Mouse (Mus musculus) heart, embryonic 10.5 days (tissue): ENCODE measurements at regions not wholly inside any gene's neighbourhood (a gene's known extent, or its start where the extent isn't known, plus 50 kb on each side); places are given as distances from the start of the nearest gene placed in this dataset.

Experiments used
- DNase-seq: peaks from one replicate; pipeline ENCODE4 v3.0.0-alpha.2; 2017; ENCODE audit warnings: low spot score
- H3K27ac ChIP-seq: fragments of 300-500 bp; sonication (generic); 2 replicates; pipeline ENCODE4 v1.5.1; 2016; ENCODE audit warnings: mild to moderate bottlenecking
- H3K27me3 ChIP-seq: fragments of 300-500 bp; sonication (generic); 2 replicates; pipeline ENCODE4 v1.6.1; 2016; ENCODE audit warnings: mild to moderate bottlenecking; ENCODE audit not compliant: poor library complexity, insufficient read depth, severe bottlenecking
- H3K36me3 ChIP-seq: fragments of 300-500 bp; sonication (generic); 2 replicates; pipeline ENCODE4 v1.6.1; 2016; ENCODE audit warnings: mild to moderate bottlenecking, moderate library complexity
- H3K4me1 ChIP-seq: fragments of 300-500 bp; sonication (generic); 2 replicates; pipeline ENCODE4 v1.6.1; 2016; ENCODE audit warnings: mild to moderate bottlenecking
- H3K4me3 ChIP-seq: fragments of 300-500 bp; sonication (generic); 2 replicates; pipeline ENCODE4 v1.5.1; 2016; ENCODE audit warnings: mild to moderate bottlenecking, moderate library complexity
- H3K9me3 ChIP-seq: fragments of 300-500 bp; sonication (generic); 2 replicates; pipeline ENCODE4 v1.6.1; 2016; ENCODE audit warnings: mild to moderate bottlenecking, moderate library complexity
- WGBS: fragments of 180-500 bp; shearing (Covaris S2); methylation state at CpG from one replicate; pipeline ENCODE4 v1.1.7; 2016; 5-methylcytosine and 5-hydroxymethylcytosine counted together

DNA sequence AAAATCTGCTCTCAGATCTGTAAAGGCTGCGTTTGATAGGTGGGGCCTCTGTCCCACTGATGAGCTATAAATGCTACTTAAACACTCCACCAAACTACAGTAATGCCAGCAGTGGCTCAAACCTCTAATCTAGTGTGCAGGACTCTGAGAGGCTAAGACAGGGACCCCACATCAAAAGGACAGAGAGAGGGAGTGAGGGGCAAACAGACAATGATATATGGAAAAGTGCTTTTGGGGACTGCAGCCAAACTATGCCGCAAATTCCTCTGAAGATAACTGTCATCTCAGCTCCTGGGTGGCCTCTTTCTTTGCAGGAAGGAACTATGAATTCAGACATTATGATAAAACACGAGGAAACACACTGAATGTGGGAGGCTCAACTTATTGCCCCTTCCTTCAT, 138.9 kb upstream of the Ddit4l start:
- Histone ChIP-seq H3K4me1 (no peaks in the 10 kb centered on the region), H3K4me3 (no peak overlapping the region), H3K36me3 (no peaks in the 10 kb centered on the region), H3K27me3 (no peaks in the 10 kb centered on the region), H3K27ac (no peak overlapping the region), H3K9me3 (no peaks in the 10 kb centered on the region)
- DNase-seq: no peak
- WGBS: 51% methylated on average over 3 of the region's 3 CpGs

DNA sequence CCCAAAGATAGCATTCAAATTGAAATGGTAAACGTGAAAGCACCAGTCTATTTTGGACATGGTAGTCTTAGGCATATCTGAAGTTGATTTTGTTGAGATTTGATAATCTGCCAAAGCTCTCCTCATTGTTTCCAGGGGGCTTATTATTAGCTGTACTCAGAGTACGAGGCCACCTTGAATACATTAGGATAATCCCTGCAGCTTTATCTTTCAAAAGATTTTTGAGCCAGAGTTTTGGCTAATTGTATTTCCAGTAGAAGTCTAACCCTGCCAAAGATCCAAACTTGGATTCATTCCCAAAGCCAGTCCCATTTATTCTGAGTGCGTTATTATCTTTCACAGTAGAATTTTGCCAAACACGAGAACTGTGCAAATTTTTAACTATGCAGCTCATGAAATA, 138.4 kb upstream of the Ddit4l start:
- H3K9me3 ChIP-seq: no peaks in the 10 kb centered on the region
- no peak overlapping the region for H3K4me3 ChIP-seq
- 62% methylated on average over 4 of the region's 4 CpGs for WGBS
- no peaks in the 10 kb centered on the region for H3K36me3 ChIP-seq
- H3K27ac ChIP-seq: no peak overlapping the region
- no peaks in the 10 kb centered on the region for H3K27me3 ChIP-seq
- no peaks in the 10 kb centered on the region for H3K4me1 ChIP-seq
- no peak for DNase-seq

- Histone ChIP-seq H3K9me3 (no peaks in the 10 kb centered on the region), H3K4me1 (no peaks in the 10 kb centered on the region), H3K36me3 (no peaks in the 10 kb centered on the region), H3K27ac (no peak overlapping the region), H3K27me3 (no peaks in the 10 kb centered on the region), H3K4me3 (no peak overlapping the region)
- no peak for DNase-seq
Observed at GRCm38 (mm10) chr3:137489592-137489991, 131.8 kb upstream of the Ddit4l start.

- 87% methylated on average over 1 of the region's 1 CpGs for WGBS
- DNase-seq: no peak
Observed at GRCm38 (mm10) chr3:137491508-137492019, 129.8 kb upstream of the Ddit4l start.

GRCm38 (mm10) chr3:137498343-137498742, 123.1 kb upstream of the Ddit4l start:
- H3K4me3 ChIP-seq: no peak overlapping the region
- DNase-seq: no peak
- no peaks in the 10 kb centered on the region for H3K4me1 ChIP-seq
- H3K27ac ChIP-seq: no peak overlapping the region
- no peaks in the 10 kb centered on the region for H3K36me3 ChIP-seq
- H3K27me3 ChIP-seq: no peaks in the 10 kb centered on the region
- no peaks in the 10 kb centered on the region for H3K9me3 ChIP-seq
- 83% methylated on average over 3 of the region's 3 CpGs for WGBS

More at GRCm38 (mm10) chr3:137491508-137492019, 129.8 kb upstream of the Ddit4l start:
- H3K36me3 ChIP-seq: no peaks in the 10 kb centered on the region
- no peaks in the 10 kb centered on the region for H3K9me3 ChIP-seq
- no peaks in the 10 kb centered on the region for H3K27me3 ChIP-seq
- H3K27ac ChIP-seq: no peak overlapping the region
- H3K4me3 ChIP-seq: no peak overlapping the region
- no peaks in the 10 kb centered on the region for H3K4me1 ChIP-seq

DNA sequence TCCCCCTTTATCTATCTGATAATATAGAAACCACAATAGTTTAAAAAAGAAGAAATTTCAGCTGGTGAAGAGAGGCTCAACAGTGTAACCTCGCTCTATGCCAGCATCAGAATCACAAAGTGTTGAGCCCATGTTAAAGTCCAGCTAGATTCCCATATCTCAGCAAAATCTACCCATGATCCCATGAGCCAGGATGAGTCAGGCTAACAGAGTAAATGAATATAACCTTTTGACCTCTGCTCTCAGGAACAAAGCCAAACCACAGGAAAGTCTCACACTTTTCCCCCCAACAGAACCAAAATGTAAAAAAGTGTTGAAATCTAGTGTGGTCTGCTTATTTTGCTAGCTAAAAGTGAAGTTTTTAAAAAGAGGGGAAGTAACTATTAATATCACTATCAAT, 110.1 kb upstream of the Ddit4l start:
- 79% methylated on average over 1 of the region's 1 CpGs for WGBS
- Histone ChIP-seq H3K27ac (no peak overlapping the region), H3K4me3 (no peak overlapping the region), H3K9me3 (no peaks in the 10 kb centered on the region), H3K4me1 (no peaks in the 10 kb centered on the region), H3K36me3 (no peaks in the 10 kb centered on the region), H3K27me3 (no peaks in the 10 kb centered on the region)
- DNase-seq: no peak

GRCm38 (mm10) chr3:137512411-137512810, 109.0 kb upstream of the Ddit4l start:
- no peak overlapping the region for H3K27ac ChIP-seq
- H3K27me3 ChIP-seq: no peaks in the 10 kb centered on the region
- no peaks in the 10 kb centered on the region for H3K9me3 ChIP-seq
- H3K4me1 ChIP-seq: no peaks in the 10 kb centered on the region
- no peaks in the 10 kb centered on the region for H3K36me3 ChIP-seq
- DNase-seq: no peak
- H3K4me3 ChIP-seq: no peak overlapping the region
- WGBS: 80% methylated on average over 2 of the region's 2 CpGs

- WGBS: 74% methylated on average over 6 of the region's 6 CpGs
- H3K4me1 ChIP-seq: no peaks in the 10 kb centered on the region
- no peaks in the 10 kb centered on the region for H3K9me3 ChIP-seq
- H3K27ac ChIP-seq: no peak overlapping the region
- H3K27me3 ChIP-seq: no peaks in the 10 kb centered on the region
- H3K4me3 ChIP-seq: no peak overlapping the region
- no peaks in the 10 kb centered on the region for H3K36me3 ChIP-seq
- no peak for DNase-seq
Observed at GRCm38 (mm10) chr3:137513026-137513425, 108.4 kb upstream of the Ddit4l start.

- no peak overlapping the region for H3K4me3 ChIP-seq
- H3K4me1 ChIP-seq: no peaks in the 10 kb centered on the region
- no peaks in the 10 kb centered on the region for H3K9me3 ChIP-seq
- no peak for DNase-seq
- H3K27ac ChIP-seq: no peak overlapping the region
- no peaks in the 10 kb centered on the region for H3K36me3 ChIP-seq
- no peaks in the 10 kb centered on the region for H3K27me3 ChIP-seq
- 91% methylated on average over 2 of the region's 2 CpGs for WGBS
Observed at GRCm38 (mm10) chr3:137514238-137514637, 107.2 kb upstream of the Ddit4l start.

DNA sequence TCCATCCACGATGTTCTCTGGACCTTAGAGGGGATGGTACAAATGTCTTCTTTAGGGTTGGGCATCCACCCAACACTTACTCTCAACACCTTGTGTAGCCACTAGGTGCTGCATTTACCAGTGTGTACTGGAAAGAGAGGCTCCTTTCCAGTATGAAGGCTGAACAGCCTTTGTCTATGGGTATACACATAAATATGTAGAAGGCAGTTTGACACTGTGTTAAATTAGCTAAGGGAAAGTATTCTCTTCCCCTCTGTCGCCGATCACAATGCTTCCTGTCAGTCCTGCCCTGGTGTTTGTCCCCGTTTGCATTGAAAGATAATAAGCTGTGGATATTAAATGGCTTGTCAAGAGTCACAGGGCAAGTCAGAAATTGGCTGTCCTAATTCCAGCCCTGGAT, 104.0 kb upstream of the Ddit4l start:
- Histone ChIP-seq H3K9me3 (no peaks in the 10 kb centered on the region), H3K4me3 (no peak overlapping the region), H3K36me3 (no peaks in the 10 kb centered on the region), H3K27me3 (no peaks in the 10 kb centered on the region), H3K27ac (no peak overlapping the region), H3K4me1 (no peaks in the 10 kb centered on the region)
- WGBS: 59% methylated on average over 4 of the region's 4 CpGs
- DNase-seq: no peak

DNA sequence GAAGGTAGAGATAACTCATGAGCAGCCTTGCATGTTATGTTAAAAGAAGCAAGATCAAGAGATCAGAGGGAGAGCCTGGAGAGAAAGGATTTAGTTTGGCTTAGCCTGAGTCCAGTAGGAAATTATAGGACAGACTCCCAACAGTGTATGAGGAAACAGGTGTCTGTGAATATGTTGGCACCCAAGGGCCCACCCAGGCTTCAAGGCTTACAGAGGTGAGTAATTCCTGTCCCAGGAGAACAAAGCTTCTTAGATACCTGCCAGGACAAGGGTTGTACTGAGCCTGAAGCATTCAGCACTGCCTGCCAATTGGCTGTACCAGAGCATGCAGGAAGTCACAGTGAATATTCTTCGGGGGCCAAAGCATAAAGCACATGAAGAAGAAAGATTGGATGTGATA, 101.2 kb upstream of the Ddit4l start:
- DNase-seq: no peak
- Histone ChIP-seq H3K9me3 (no peaks in the 10 kb centered on the region), H3K4me1 (no peaks in the 10 kb centered on the region), H3K27ac (no peak overlapping the region), H3K4me3 (no peak overlapping the region), H3K27me3 (no peaks in the 10 kb centered on the region), H3K36me3 (no peaks in the 10 kb centered on the region)
- WGBS: 82% methylated on average over 1 of the region's 1 CpGs

DNA sequence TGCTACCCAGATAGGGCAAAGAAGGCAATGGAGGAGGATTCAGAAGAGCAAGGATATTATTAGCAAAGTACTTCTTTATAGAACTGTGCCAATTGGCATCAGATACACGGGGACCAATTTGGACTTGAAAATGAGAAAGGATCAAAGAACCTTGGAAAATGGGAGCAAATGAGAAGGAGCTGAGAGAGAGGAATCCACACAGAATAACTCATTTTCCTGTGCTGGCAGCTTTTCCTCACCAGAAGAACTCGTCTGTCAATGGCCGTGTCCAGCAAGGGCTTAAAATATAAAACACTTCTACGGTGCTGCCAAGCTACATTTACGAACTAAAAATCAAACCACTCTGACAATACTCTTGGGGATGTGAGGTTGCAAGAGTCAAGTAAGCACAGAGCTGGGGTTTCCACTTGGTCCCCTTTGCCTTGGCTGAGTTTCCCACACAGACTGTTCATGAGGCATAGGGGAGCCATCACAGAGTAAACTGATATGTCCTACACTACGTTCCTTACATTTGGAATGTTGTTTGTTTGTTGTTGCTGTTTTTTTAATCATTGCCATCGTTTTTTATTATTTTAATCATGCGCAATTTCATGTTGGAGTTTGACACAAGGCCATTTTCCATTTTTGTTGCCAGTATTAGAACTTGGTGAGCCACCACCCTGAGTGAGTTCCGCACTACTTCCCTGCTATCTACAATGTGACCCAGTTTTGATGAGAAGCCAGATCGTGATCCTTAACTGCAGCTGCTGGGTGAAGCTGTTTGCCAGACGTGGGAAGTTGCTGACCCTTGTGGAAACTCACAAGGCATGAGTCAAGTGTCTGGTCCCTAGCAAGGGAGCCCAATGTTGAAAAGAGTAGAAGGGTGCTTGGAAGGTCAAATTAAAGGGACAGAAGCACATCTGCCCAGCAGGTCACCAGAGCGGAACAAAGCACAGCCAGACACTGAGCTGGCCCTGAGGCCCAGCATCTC, 95.5 kb upstream of the Ddit4l start:
- no peak overlapping the region for H3K4me3 ChIP-seq
- whole genome bisulfite sequencing: 77% methylated on average over 12 of the region's 12 CpGs
- H3K9me3 ChIP-seq: no peaks in the 10 kb centered on the region
- no peaks in the 10 kb centered on the region for H3K36me3 ChIP-seq
- H3K27ac ChIP-seq: no peak overlapping the region
- no peaks in the 10 kb centered on the region for H3K27me3 ChIP-seq
- H3K4me1 ChIP-seq: no peaks in the 10 kb centered on the region
- no peak for DNase-seq

GRCm38 (mm10) chr3:137529592-137529960, 91.8 kb upstream of the Ddit4l start:
- no peaks in the 10 kb centered on the region for H3K27me3 ChIP-seq
- no peaks in the 10 kb centered on the region for H3K4me1 ChIP-seq
- no peaks in the 10 kb centered on the region for H3K9me3 ChIP-seq
- no peak overlapping the region for H3K4me3 ChIP-seq
- DNase-seq: no peak
- no peak overlapping the region for H3K27ac ChIP-seq
- 73% methylated on average over 2 of the region's 2 CpGs for WGBS
- no peaks in the 10 kb centered on the region for H3K36me3 ChIP-seq
